Mouse (Mus musculus) midbrain, embryonic 11.5 days (tissue): ENCODE results near the gene Pigr. TPM values are rescaled to one million over a fixed set of nuclear protein-coding genes. Genes with fewer than 3 reads are reported as not detected.

ENCODE experiments used
- ATAC-seq: fragments of 200-750 bp; cut with Nextera tagmentation; 2 replicates; pipeline ENCODE4 v1.8.0; 2017; ENCODE audit warnings: moderate TSS enrichment, moderate library complexity; ENCODE audit not compliant: low FRiP score
- DNase-seq: peaks from one replicate; pipeline ENCODE4 v3.0.0; 2015; ENCODE audit warnings: low spot score; ENCODE audit errors: missing footprints
- H3K27ac ChIP-seq: fragments of 300-500 bp; sonication (generic); 2 replicates; pipeline ENCODE4 v1.5.1; 2014; ENCODE audit warnings: low read depth, low read length
- H3K27me3 ChIP-seq: fragments of 300-500 bp; sonication (generic); 2 replicates; pipeline ENCODE4 v1.6.1; 2014; ENCODE audit warnings: mild to moderate bottlenecking, low read length, moderate library complexity, mixed read lengths; ENCODE audit not compliant: control insufficient read depth, insufficient read depth
- H3K36me3 ChIP-seq: fragments of 300-500 bp; sonication (generic); 2 replicates; pipeline ENCODE4 v1.6.1; 2014; ENCODE audit warnings: mild to moderate bottlenecking, low read length, moderate library complexity, mixed read lengths; ENCODE audit not compliant: control insufficient read depth, insufficient read depth
- H3K4me1 ChIP-seq: fragments of 300-500 bp; sonication (generic); 2 replicates; pipeline ENCODE4 v1.6.1; 2014; ENCODE audit warnings: low read length; ENCODE audit not compliant: control insufficient read depth, insufficient read depth
- H3K4me2 ChIP-seq: fragments of 300-500 bp; sonication (generic); 2 replicates; pipeline ENCODE4 v1.6.1; 2014; ENCODE audit warnings: mild to moderate bottlenecking, moderate library complexity
- H3K4me3 ChIP-seq: fragments of 300-500 bp; sonication (generic); 2 replicates; pipeline ENCODE4 v1.5.1; 2014; ENCODE audit warnings: low read depth, low read length
- H3K9ac ChIP-seq: fragments of 300-500 bp; sonication (generic); 2 replicates; pipeline ENCODE4 v1.6.1; 2014; ENCODE audit warnings: low read length
- H3K9me3 ChIP-seq: fragments of 300-500 bp; sonication (generic); 2 replicates; pipeline ENCODE4 v1.6.1; 2016; ENCODE audit warnings: low read length; ENCODE audit not compliant: control insufficient read depth
- WGBS: fragments of 180-500 bp; shearing (Covaris S2); extraction: QIAGEN DNeasy Blood & Tissue Kit; methylation state at CpG from one replicate; pipeline ENCODE4 v1.1.7; 2014; 5-methylcytosine and 5-hydroxymethylcytosine counted together
- polyA plus RNA-seq: library from polyadenylated mRNA; unstranded; fragments of >200 nt; fragmentation: Nextera tagmentation; extraction: Ambion mirVana; gene quantifications from 2 replicates; pipeline ENCODE4 v1.2.1, GENCODE M21; 2014

Gene Pigr
- not detected in 2 replicates for polyA plus RNA-seq

DNA sequence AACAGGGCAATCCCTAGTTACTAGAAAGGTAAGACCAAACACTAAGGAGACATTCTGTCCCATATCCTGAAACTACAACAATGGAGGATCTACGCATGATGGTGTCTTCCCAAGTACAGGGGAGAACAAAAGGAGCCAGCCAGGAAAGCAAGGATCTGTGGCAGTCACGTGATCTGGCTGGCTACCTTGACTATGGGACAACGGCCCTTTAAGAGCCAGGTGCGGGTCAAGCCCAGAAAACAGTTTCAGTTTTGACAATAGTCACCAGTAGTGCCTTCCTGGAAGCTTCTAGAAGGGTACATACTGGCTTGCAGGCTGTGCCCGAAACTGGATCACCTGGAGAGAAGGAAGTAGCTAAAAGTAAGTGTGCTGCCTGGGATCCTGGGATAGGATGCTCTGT, at the start of gene Pigr:
TSS of gene Pigr (plus strand) at position 237 of the 400 bp plus-strand sequence.
- no peaks in the 10 kb centered on the region for H3K4me1 ChIP-seq
- H3K4me3 ChIP-seq = no peak within 1 kb of the TSS
- H3K9me3 ChIP-seq = no peaks in the 10 kb centered on the region
- WGBS = 86% methylated on average over 5 of the region's 5 CpGs
- H3K4me2 ChIP-seq = no peak within 1 kb of the TSS
- no peak within 1 kb of the TSS for H3K27ac ChIP-seq
- no peak for DNase-seq
- ATAC-seq = no peak
- no peaks in the 10 kb centered on the region for H3K36me3 ChIP-seq
- H3K9ac ChIP-seq = no peak within 1 kb of the TSS
- H3K27me3 ChIP-seq = no peaks in the 10 kb centered on the region

DNA sequence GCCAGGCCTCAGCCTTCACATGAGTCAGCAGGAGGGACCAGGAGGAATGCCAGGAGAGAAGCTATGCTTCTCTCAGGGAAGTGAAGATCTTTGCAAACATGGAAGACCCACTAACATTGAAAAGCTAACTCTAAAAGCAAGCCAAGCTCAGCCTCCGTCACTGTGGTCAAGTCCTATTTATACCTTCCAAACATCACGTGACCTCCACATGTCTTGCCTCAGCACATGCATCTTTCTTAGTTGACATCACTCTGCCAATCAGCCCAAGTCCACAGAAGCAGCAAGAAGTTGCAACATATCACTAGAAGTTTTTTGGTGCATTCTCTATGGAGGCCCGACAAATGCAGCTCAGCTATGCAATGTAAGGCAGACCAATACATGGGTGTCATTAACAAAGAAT, 46.6 kb upstream of the Pigr start:
- no peaks in the 10 kb centered on the region for H3K27me3 ChIP-seq
- WGBS = 86% methylated on average over 3 of the region's 3 CpGs
- no peak overlapping the region for H3K27ac ChIP-seq
- DNase-seq (peak; percentile 31), ATAC-seq (no peak)
- H3K9me3 ChIP-seq = no peaks in the 10 kb centered on the region
- H3K4me3 ChIP-seq = no peak overlapping the region
- no peak overlapping the region for H3K4me2 ChIP-seq
- H3K9ac ChIP-seq = no peak overlapping the region
- no peaks in the 10 kb centered on the region for H3K4me1 ChIP-seq
- H3K36me3 ChIP-seq = no peaks in the 10 kb centered on the region

GRCm38 (mm10) chr1:130784054-130784453, 42.4 kb upstream of the Pigr start:
- Histone ChIP-seq H3K36me3 (no peaks in the 10 kb centered on the region), H3K4me1 (no peaks in the 10 kb centered on the region), H3K27me3 (no peaks in the 10 kb centered on the region), H3K4me2 (no peak overlapping the region), H3K9ac (no peak overlapping the region), H3K27ac (no peak overlapping the region), H3K4me3 (no peak overlapping the region), H3K9me3 (no peaks in the 10 kb centered on the region)
- peak; percentile 81 for DNase-seq
- WGBS = 28% methylated on average over 4 of the region's 4 CpGs
- no peak for ATAC-seq

DNA sequence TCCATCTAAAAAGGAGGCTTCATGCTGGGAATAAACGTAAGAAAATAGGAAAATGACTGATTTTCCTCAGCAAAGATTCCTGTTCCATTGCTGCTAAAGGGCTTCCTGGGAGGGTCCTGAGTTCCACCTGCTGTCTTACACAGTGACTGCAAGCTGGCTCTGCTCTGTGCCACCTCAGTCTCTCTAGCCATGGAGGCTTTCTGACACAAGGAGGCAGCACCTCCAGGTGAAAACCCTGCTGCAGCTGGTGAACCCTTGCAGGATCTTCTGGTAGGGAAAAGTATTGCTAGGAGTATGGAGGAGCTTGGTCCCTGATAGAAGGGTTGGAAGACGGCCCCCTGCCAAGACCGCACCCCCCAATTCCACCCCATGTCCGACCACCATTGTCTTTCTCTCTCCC, 39.5 kb upstream of the Pigr start:
- H3K27ac ChIP-seq = no peak overlapping the region
- H3K4me2 ChIP-seq = no peak overlapping the region
- peaks cover 5% of the 10 kb centered on the region; the same call in 1 of the 2 replicates for H3K4me1 ChIP-seq
- no peak overlapping the region for H3K4me3 ChIP-seq
- WGBS = 48% methylated on average over 4 of the region's 4 CpGs
- H3K36me3 ChIP-seq = no peaks in the 10 kb centered on the region
- no peaks in the 10 kb centered on the region for H3K27me3 ChIP-seq
- DNase-seq (peak; percentile 41), ATAC-seq (no peak)
- H3K9ac ChIP-seq = no peak overlapping the region
- no peaks in the 10 kb centered on the region for H3K9me3 ChIP-seq

DNA sequence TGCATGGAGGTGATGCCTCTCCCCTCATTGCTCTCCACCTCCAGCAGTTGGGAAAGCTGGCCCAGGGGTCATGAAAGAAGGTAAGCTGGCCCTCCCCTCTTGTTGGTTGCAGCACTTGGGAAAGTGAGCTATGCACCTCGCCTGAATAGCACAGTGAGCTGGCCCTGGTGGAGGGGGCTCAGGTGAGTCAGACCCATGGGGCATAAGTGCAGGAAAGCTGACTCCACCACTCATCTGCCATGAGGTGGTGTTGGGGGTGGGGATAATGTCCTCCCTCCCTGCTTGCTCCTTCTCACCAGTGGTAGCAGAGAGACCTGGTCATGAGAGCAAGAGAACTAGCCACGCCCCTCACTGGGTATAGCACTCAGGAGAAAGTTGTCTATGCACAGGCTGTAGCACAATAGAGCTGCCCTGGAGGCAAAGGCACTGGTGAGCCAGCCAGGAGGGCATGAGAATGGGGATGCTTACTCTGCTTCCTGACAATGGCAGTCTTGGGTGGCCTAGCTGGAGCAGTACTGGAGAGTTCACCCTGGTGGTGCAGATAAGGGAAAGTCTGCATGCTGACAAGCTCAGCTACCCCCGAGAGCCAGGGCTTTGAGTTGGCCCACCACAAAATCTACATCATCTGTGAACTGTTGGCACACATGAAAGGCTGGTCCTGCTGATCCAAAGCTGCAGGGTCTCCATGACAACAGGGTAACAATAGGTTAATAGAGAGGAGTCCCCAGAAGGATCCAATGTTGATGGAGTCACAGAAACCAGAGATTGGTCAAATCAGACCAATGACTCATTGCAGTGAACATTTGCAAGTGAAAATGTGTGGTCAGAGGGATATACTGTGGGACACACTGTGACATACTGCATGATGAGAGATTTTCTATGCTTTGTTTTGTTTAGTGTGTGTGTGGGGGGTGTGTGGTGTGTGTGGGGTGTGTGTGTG, 36.7 kb upstream of the Pigr start:
- H3K9me3 ChIP-seq = no peaks in the 10 kb centered on the region
- H3K36me3 ChIP-seq = no peaks in the 10 kb centered on the region
- no peak overlapping the region for H3K4me2 ChIP-seq
- WGBS = 48% methylated on average over 3 of the region's 3 CpGs
- no peak overlapping the region for H3K4me3 ChIP-seq
- H3K27ac ChIP-seq = no peak overlapping the region
- H3K27me3 ChIP-seq = no peaks in the 10 kb centered on the region
- ATAC-seq = peak; percentile 74
- no peak overlapping the region for H3K9ac ChIP-seq
- peaks cover 5% of the 10 kb centered on the region; the same call in 1 of the 2 replicates for H3K4me1 ChIP-seq
- DNase-seq = peak; percentile 61

- H3K27ac ChIP-seq = no peak overlapping the region
- ATAC-seq = no peak
- H3K4me3 ChIP-seq = no peak overlapping the region
- no peaks in the 10 kb centered on the region for H3K27me3 ChIP-seq
- H3K9me3 ChIP-seq = no peaks in the 10 kb centered on the region
- H3K36me3 ChIP-seq = no peaks in the 10 kb centered on the region
- H3K9ac ChIP-seq = no peak overlapping the region
- WGBS = 76% methylated on average over 2 of the region's 2 CpGs
- DNase-seq = peak; percentile 37
- H3K4me2 ChIP-seq = no peak overlapping the region
- no peaks in the 10 kb centered on the region for H3K4me1 ChIP-seq
Measured at GRCm38 (mm10) chr1:130795331-130795730, 31.2 kb upstream of the Pigr start.

GRCm38 (mm10) chr1:130796967-130797684, 29.4 kb upstream of the Pigr start:
- no peak overlapping the region for H3K27ac ChIP-seq
- no peak overlapping the region for H3K9ac ChIP-seq
- H3K4me1 ChIP-seq = no peaks in the 10 kb centered on the region
- ATAC-seq (no peak), DNase-seq (peak; percentile 83)
- no peaks in the 10 kb centered on the region for H3K9me3 ChIP-seq
- H3K27me3 ChIP-seq = no peaks in the 10 kb centered on the region
- H3K4me3 ChIP-seq = no peak overlapping the region
- no peaks in the 10 kb centered on the region for H3K36me3 ChIP-seq
- no peak overlapping the region for H3K4me2 ChIP-seq
- 79% methylated on average over 8 of the region's 8 CpGs for WGBS

- H3K4me1 ChIP-seq = no peaks in the 10 kb centered on the region
- DNase-seq = peak; percentile 26
- ATAC-seq = no peak
- no peaks in the 10 kb centered on the region for H3K36me3 ChIP-seq
- H3K4me2 ChIP-seq = no peak overlapping the region
- H3K4me3 ChIP-seq = no peak overlapping the region
- H3K9ac ChIP-seq = no peak overlapping the region
- 72% methylated on average over 6 of the region's 6 CpGs for WGBS
- H3K27me3 ChIP-seq = no peaks in the 10 kb centered on the region
- H3K9me3 ChIP-seq = no peaks in the 10 kb centered on the region
- no peak overlapping the region for H3K27ac ChIP-seq
Measured at GRCm38 (mm10) chr1:130798037-130798436, 28.4 kb upstream of the Pigr start.

- no peak overlapping the region for H3K9ac ChIP-seq
- WGBS = 78% methylated on average over 3 of the region's 3 CpGs
- no peak overlapping the region for H3K4me3 ChIP-seq
- no peaks in the 10 kb centered on the region for H3K27me3 ChIP-seq
- no peak overlapping the region for H3K4me2 ChIP-seq
- no peaks in the 10 kb centered on the region for H3K4me1 ChIP-seq
- no peaks in the 10 kb centered on the region for H3K9me3 ChIP-seq
- H3K27ac ChIP-seq = no peak overlapping the region
- no peaks in the 10 kb centered on the region for H3K36me3 ChIP-seq
- peak; percentile 65 for DNase-seq
- ATAC-seq = no peak
Measured at GRCm38 (mm10) chr1:130798551-130798950, 27.9 kb upstream of the Pigr start.
